Mouse (Mus musculus) thymus, adult 2 months (tissue): ENCODE data around the gene Sorcs1. TPM values are rescaled to one million over a fixed set of nuclear protein-coding genes. Genes with fewer than 3 reads are reported as not detected.

Experiments
- DNase-seq: peaks from one replicate; pipeline ENCODE4 v3.0.0; 2021
- H3K27ac ChIP-seq: fragments of 200-500 bp; 2 replicates; pipeline ENCODE4 v1.5.1; 2012; ENCODE audit warnings: low read length, control low read depth; ENCODE audit not compliant: control insufficient read depth, insufficient read depth
- H3K27me3 ChIP-seq: fragments of 200-500 bp; 2 replicates; pipeline ENCODE4 v1.6.1; 2012; ENCODE audit warnings: mild to moderate bottlenecking, low read length, moderate library complexity, mixed read lengths; ENCODE audit not compliant: control insufficient read depth, insufficient read depth
- H3K36me3 ChIP-seq: fragments of 200-500 bp; 2 replicates; pipeline ENCODE4 v1.6.1; 2012; ENCODE audit warnings: mild to moderate bottlenecking, low read length, moderate library complexity; ENCODE audit not compliant: control insufficient read depth, insufficient read depth
- H3K4me1 ChIP-seq: fragments of 200-500 bp; replicated peaks from 2 replicates; pipeline ENCODE4 v1.6.1; 2012; ENCODE audit warnings: low read length; ENCODE audit not compliant: control insufficient read depth, insufficient read depth
- H3K4me3 ChIP-seq: fragments of 200-500 bp; 2 replicates; pipeline ENCODE4 v1.5.1; 2012; ENCODE audit warnings: mild to moderate bottlenecking, low read length, control low read depth, moderate library complexity; ENCODE audit not compliant: control insufficient read depth, insufficient read depth
- CTCF ChIP-seq: fragments of 200-500 bp; IDR thresholded peaks from 2 replicates; pipeline ENCODE4 v1.5.1; 2012; ENCODE audit warnings: mild to moderate bottlenecking, control low read depth, low read length, moderate library complexity, borderline replicate concordance; ENCODE audit not compliant: control insufficient read depth, poor library complexity, insufficient read depth; ENCODE audit errors: extremely low read depth
- POLR2A ChIP-seq: fragments of 200-500 bp; IDR thresholded peaks from 2 replicates; pipeline ENCODE4 v1.6.1; 2012; ENCODE audit warnings: mild to moderate bottlenecking, low read length, control low read depth, moderate library complexity; ENCODE audit not compliant: control insufficient read depth, poor library complexity, insufficient read depth; ENCODE audit errors: extremely low read depth
- WGBS: fragments of 180-500 bp; shearing (Covaris S2); methylation state at CpG from one replicate; pipeline ENCODE4 v1.1.7; 2018; 5-methylcytosine and 5-hydroxymethylcytosine counted together
- polyA plus RNA-seq: library from polyadenylated mRNA; depleted of rRNA; stranded (reverse); fragments of >200 nt; gene quantifications from 2 replicates; pipeline ENCODE4 v1.2.3, GENCODE M21; 2012

The Sorcs1 gene
- polyA plus RNA-seq, 1 experiment, result 0.23 TPM

- no peak overlapping the region for H3K27ac ChIP-seq
- no peaks in the 10 kb centered on the region for H3K4me1 ChIP-seq
- WGBS, result 95% methylated on average over 5 of the region's 5 CpGs
- DNase-seq, result no peak
- no peak overlapping the region for H3K4me3 ChIP-seq
- no peaks in the 10 kb centered on the region for H3K36me3 ChIP-seq
- no peaks in the 10 kb centered on the region for H3K27me3 ChIP-seq
- TF ChIP-seq POLR2A (no peak), CTCF (no peak)
Measured at GRCm38 (mm10) chr19:50458581-50458980, 219.9 kb downstream of the Sorcs1 start.

- H3K27ac ChIP-seq, result no peak overlapping the region
- no peaks in the 10 kb centered on the region for H3K4me1 ChIP-seq
- WGBS, result 85% methylated on average over 5 of the region's 5 CpGs
- H3K36me3 ChIP-seq, result no peaks in the 10 kb centered on the region
- DNase-seq, result no peak
- TF ChIP-seq POLR2A (no peak), CTCF (no peak)
- H3K4me3 ChIP-seq, result no peak overlapping the region
- no peaks in the 10 kb centered on the region for H3K27me3 ChIP-seq
Measured at GRCm38 (mm10) chr19:50457275-50457892, 221.1 kb downstream of the Sorcs1 start.

GRCm38 (mm10) chr19:50441099-50441498 is 237.3 kb downstream of the Sorcs1 start:
- H3K4me3 ChIP-seq, result no peak overlapping the region
- TF ChIP-seq POLR2A (no peak), CTCF (no peak)
- DNase-seq, result no peak
- H3K27ac ChIP-seq, result no peak overlapping the region
- no peaks in the 10 kb centered on the region for H3K4me1 ChIP-seq
- 59% methylated on average over 4 of the region's 4 CpGs for WGBS
- H3K27me3 ChIP-seq, result no peaks in the 10 kb centered on the region
- no peaks in the 10 kb centered on the region for H3K36me3 ChIP-seq

- Histone ChIP-seq H3K27ac (no peak overlapping the region), H3K27me3 (no peaks in the 10 kb centered on the region), H3K4me3 (no peak overlapping the region), H3K4me1 (no peaks in the 10 kb centered on the region), H3K36me3 (no peaks in the 10 kb centered on the region)
- 10% methylated on average over 11 of the region's 11 CpGs for WGBS
- no peak for TF ChIP-seq CTCF
- no peak for TF ChIP-seq POLR2A
- DNase-seq, result no peak
Measured at GRCm38 (mm10) chr19:50440246-50440910, 238.1 kb downstream of the Sorcs1 start.

- DNase-seq, result no peak
- TF ChIP-seq CTCF (no peak), POLR2A (no peak)
- no peaks in the 10 kb centered on the region for H3K36me3 ChIP-seq
- 48% methylated on average over 3 of the region's 3 CpGs for WGBS
- H3K27ac ChIP-seq, result no peak overlapping the region
- no peaks in the 10 kb centered on the region for H3K4me1 ChIP-seq
- H3K27me3 ChIP-seq, result no peaks in the 10 kb centered on the region
- H3K4me3 ChIP-seq, result no peak overlapping the region
Measured at GRCm38 (mm10) chr19:50439464-50439881, 239.0 kb downstream of the Sorcs1 start.

DNA sequence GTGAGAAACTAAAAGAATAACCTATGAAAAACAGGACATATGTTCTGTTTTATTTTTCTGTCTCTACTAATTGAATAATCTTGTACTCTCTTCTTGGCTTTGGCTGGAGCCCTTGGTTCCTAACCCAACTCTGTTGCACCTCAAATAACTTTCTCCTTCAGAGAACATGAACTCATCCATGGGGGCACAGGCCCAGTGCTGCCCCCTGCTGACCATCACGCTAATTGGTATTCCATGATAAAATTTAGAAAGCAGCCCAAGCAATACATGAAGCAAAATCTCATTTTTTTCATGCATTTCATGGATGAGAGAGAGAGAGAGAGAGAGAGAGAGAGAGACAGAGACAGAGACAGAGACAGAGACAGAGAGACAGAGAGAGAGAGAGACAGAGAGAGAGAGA is 255.5 kb downstream of the Sorcs1 start:
- WGBS, result 54% methylated on average over 1 of the region's 1 CpGs
- TF ChIP-seq POLR2A (no peak), CTCF (no peak)
- no peak for DNase-seq

More for the DNA sequence above, 255.5 kb downstream of the Sorcs1 start:
- no peaks in the 10 kb centered on the region for H3K36me3 ChIP-seq
- H3K27ac ChIP-seq, result no peak overlapping the region
- no peaks in the 10 kb centered on the region for H3K27me3 ChIP-seq
- no peak overlapping the region for H3K4me3 ChIP-seq
- H3K4me1 ChIP-seq, result no peaks in the 10 kb centered on the region
